Mouse (Mus musculus) frontal cortex, postnatal 36 days (tissue): ENCODE data around the gene Anks1.

Source experiments
- DNase-seq, 2 experiments: peaks; one replicate each; pipeline ENCODE4 v3.0.0; 2022; ENCODE audit warnings: low spot score in 2 of 2

Anks1 gene

GRCm38 (mm10) chr17:28093837-28094236 is 184.7 kb downstream of the Anks1 start:
- DNase-seq: no peak

- DNase-seq: no peak
Observed at GRCm38 (mm10) chr17:28096418-28096817, 187.3 kb downstream of the Anks1 start.

- no peak for DNase-seq
Observed at GRCm38 (mm10) chr17:28097308-28097707, 188.2 kb downstream of the Anks1 start.

GRCm38 (mm10) chr17:28099086-28099485 is 190.0 kb downstream of the Anks1 start:
- no peak for DNase-seq

GRCm38 (mm10) chr17:28100669-28101068 is 191.6 kb downstream of the Anks1 start:
- no peak for DNase-seq

GRCm38 (mm10) chr17:28101284-28101887 is 192.3 kb downstream of the Anks1 start:
- no peak for DNase-seq

GRCm38 (mm10) chr17:28101902-28102319 is 192.8 kb downstream of the Anks1 start:
- no peak for DNase-seq

GRCm38 (mm10) chr17:28104416-28104815 is 195.3 kb downstream of the Anks1 start:
- no peak for DNase-seq

GRCm38 (mm10) chr17:28106352-28106751 is 197.2 kb downstream of the Anks1 start:
- no peak for DNase-seq

- no peak for DNase-seq
Observed at GRCm38 (mm10) chr17:28107275-28107674, 198.2 kb downstream of the Anks1 start.

- DNase-seq: no peak
Observed at GRCm38 (mm10) chr17:28112266-28112665, 203.2 kb downstream of the Anks1 start.
